Mouse (Mus musculus) embryonic facial prominence, embryonic 10.5 days (tissue): ENCODE results near the gene Dync1li1. TPM values are rescaled to one million over a fixed set of nuclear protein-coding genes. Genes with fewer than 3 reads are reported as not detected.
A peak's percentile ranks its signal among the peaks of the same experiment; 100 is the strongest.
"Not testable (repeated sequence)": the region's sequence is repeated elsewhere in the genome, so short reads cannot be mapped to it uniquely, and the experiment has no call there.

ENCODE experiments used
- DNase-seq: peaks from one replicate; pipeline ENCODE4 v3.0.0-alpha.2; 2017; ENCODE audit warnings: low spot score
- H3K27ac ChIP-seq: fragments of 300-500 bp; sonication (generic); replicated peaks from 2 replicates; pipeline ENCODE4 v1.5.1; 2016; ENCODE audit warnings: mild to moderate bottlenecking
- H3K27me3 ChIP-seq: fragments of 300-500 bp; sonication (generic); replicated peaks from 2 replicates; pipeline ENCODE4 v1.6.1; 2016; ENCODE audit warnings: low read depth, mild to moderate bottlenecking; ENCODE audit not compliant: poor library complexity, severe bottlenecking
- H3K36me3 ChIP-seq: fragments of 300-500 bp; sonication (generic); replicated peaks from 2 replicates; pipeline ENCODE4 v1.6.1; 2016; ENCODE audit warnings: mild to moderate bottlenecking, moderate library complexity
- H3K4me1 ChIP-seq: fragments of 300-500 bp; sonication (generic); 2 replicates; pipeline ENCODE4 v1.6.1; 2016
- H3K4me3 ChIP-seq: fragments of 300-500 bp; sonication (generic); 2 replicates; pipeline ENCODE4 v1.5.1; 2016; ENCODE audit warnings: mild to moderate bottlenecking, moderate library complexity
- H3K9me3 ChIP-seq: fragments of 300-500 bp; sonication (generic); 2 replicates; pipeline ENCODE4 v1.6.1; 2016; ENCODE audit warnings: mild to moderate bottlenecking
- WGBS: fragments of 180-500 bp; shearing (Covaris S2); methylation state at CpG from one replicate; pipeline ENCODE4 v1.1.7; 2016; 5-methylcytosine and 5-hydroxymethylcytosine counted together
- polyA plus RNA-seq: library from polyadenylated mRNA; unstranded; fragments of >200 nt; fragmentation: Nextera tagmentation; extraction: Ambion mirVana; gene quantifications from 2 replicates; pipeline ENCODE4 v1.2.1, GENCODE M21; 2016

The Dync1li1 gene
- 84.4 and 89.6 TPM in 2 replicates for polyA plus RNA-seq

GRCm38 (mm10) chr9:114688252-114688952 lies at the start of gene Dync1li1:
Dync1li1 (plus strand) TSS chr9:114688790.
- WGBS: under 1% methylated on average over 57 of the region's 57 CpGs
- H3K9me3 ChIP-seq: no peaks in the 10 kb centered on the region
- H3K4me1 ChIP-seq: peaks cover 34% of the 10 kb centered on the region
- peaks cover 24% of the 10 kb centered on the region for H3K36me3 ChIP-seq
- H3K27ac ChIP-seq: peak within 1 kb of the TSS; percentile 95
- no peaks in the 10 kb centered on the region for H3K27me3 ChIP-seq
- peak within 1 kb of the TSS; percentile 97 for H3K4me3 ChIP-seq
- DNase-seq: peak; percentile 98

- 14% methylated on average over 18 of the region's 18 CpGs for WGBS
- Histone ChIP-seq H3K4me3 (peak overlapping the region; percentile 95), H3K4me1 (peaks cover 18% of the 10 kb centered on the region), H3K27ac (peak overlapping the region; percentile 90), H3K9me3 (no peaks in the 10 kb centered on the region), H3K36me3 (peaks cover 28% of the 10 kb centered on the region), H3K27me3 (peaks cover 13% of the 10 kb centered on the region)
- no peak for DNase-seq
Observed at GRCm38 (mm10) chr9:114639186-114639748, 49.3 kb upstream of the Dync1li1 start.

- WGBS: 3% methylated on average over 51 of the region's 51 CpGs
- DNase-seq: peak; percentile 99
- peak within 1 kb of the TSS; percentile 95 for H3K4me3 ChIP-seq
- H3K4me1 ChIP-seq: peaks cover 18% of the 10 kb centered on the region
- H3K36me3 ChIP-seq: peaks cover 28% of the 10 kb centered on the region
- H3K9me3 ChIP-seq: no peaks in the 10 kb centered on the region
- peaks cover 16% of the 10 kb centered on the region for H3K27me3 ChIP-seq
- peak within 1 kb of the TSS; percentile 90 for H3K27ac ChIP-seq
Observed at GRCm38 (mm10) chr9:114639839-114640646, 48.5 kb upstream of the Dync1li1 start, which contains the start of gene Cnot10. Cnot10 (minus strand) TSS chr9:114640184.

GRCm38 (mm10) chr9:114646556-114647505 lies 41.8 kb upstream of the Dync1li1 start:
- 90% methylated on average over 12 of the region's 12 CpGs for WGBS
- no peak overlapping the region for H3K27ac ChIP-seq
- H3K9me3 ChIP-seq: no peaks in the 10 kb centered on the region
- no peaks in the 10 kb centered on the region for H3K36me3 ChIP-seq
- no peak for DNase-seq
- H3K27me3 ChIP-seq: peaks cover 16% of the 10 kb centered on the region
- H3K4me1 ChIP-seq: no peaks in the 10 kb centered on the region
- no peak overlapping the region for H3K4me3 ChIP-seq

- no peak for DNase-seq
- H3K27ac ChIP-seq: no peak overlapping the region
- H3K4me3 ChIP-seq: no peak overlapping the region
- H3K9me3 ChIP-seq: no peaks in the 10 kb centered on the region
- H3K27me3 ChIP-seq: peaks cover 14% of the 10 kb centered on the region
- no peaks in the 10 kb centered on the region for H3K4me1 ChIP-seq
- H3K36me3 ChIP-seq: no peaks in the 10 kb centered on the region
- WGBS: 81% methylated on average over 28 of the region's 28 CpGs
Observed at GRCm38 (mm10) chr9:114647506-114648432, 40.8 kb upstream of the Dync1li1 start.

- not testable (repeated sequence) for H3K27me3 ChIP-seq, H3K36me3 ChIP-seq, H3K4me3 ChIP-seq, H3K9me3 ChIP-seq, DNase-seq, H3K4me1 ChIP-seq, H3K27ac ChIP-seq
- WGBS: 53% methylated on average over 9 of the region's 9 CpGs
Observed at GRCm38 (mm10) chr9:114648472-114648871, 40.1 kb upstream of the Dync1li1 start.

GRCm38 (mm10) chr9:114649371-114649770 lies 39.2 kb upstream of the Dync1li1 start:
- H3K27ac ChIP-seq: no peak overlapping the region
- H3K27me3 ChIP-seq: peaks cover 2% of the 10 kb centered on the region; the same call in 1 of the 2 replicates
- no peak for DNase-seq
- WGBS: 84% methylated on average over 5 of the region's 5 CpGs
- no peaks in the 10 kb centered on the region for H3K9me3 ChIP-seq
- no peaks in the 10 kb centered on the region for H3K36me3 ChIP-seq
- no peak overlapping the region for H3K4me3 ChIP-seq
- no peaks in the 10 kb centered on the region for H3K4me1 ChIP-seq

GRCm38 (mm10) chr9:114650938-114651634 lies 37.5 kb upstream of the Dync1li1 start:
- H3K4me1 ChIP-seq: no peaks in the 10 kb centered on the region
- H3K27me3 ChIP-seq: no peaks in the 10 kb centered on the region
- DNase-seq: no peak
- no peak overlapping the region for H3K4me3 ChIP-seq
- 62% methylated on average over 21 of the region's 21 CpGs for WGBS
- H3K27ac ChIP-seq: no peak overlapping the region
- no peaks in the 10 kb centered on the region for H3K36me3 ChIP-seq
- H3K9me3 ChIP-seq: no peaks in the 10 kb centered on the region

GRCm38 (mm10) chr9:114655356-114655755 lies 33.2 kb upstream of the Dync1li1 start:
- 85% methylated on average over 4 of the region's 4 CpGs for WGBS
- Histone ChIP-seq H3K36me3 (no peaks in the 10 kb centered on the region), H3K27ac (no peak overlapping the region), H3K4me1 (no peaks in the 10 kb centered on the region), H3K9me3 (no peaks in the 10 kb centered on the region), H3K27me3 (no peaks in the 10 kb centered on the region), H3K4me3 (no peak overlapping the region)
- no peak for DNase-seq

- Histone ChIP-seq H3K9me3 (no peaks in the 10 kb centered on the region), H3K27me3 (no peaks in the 10 kb centered on the region), H3K4me1 (no peaks in the 10 kb centered on the region), H3K4me3 (no peak overlapping the region), H3K27ac (no peak overlapping the region), H3K36me3 (no peaks in the 10 kb centered on the region)
- WGBS: 80% methylated on average over 3 of the region's 3 CpGs
- DNase-seq: no peak
Observed at GRCm38 (mm10) chr9:114656701-114657100, 31.9 kb upstream of the Dync1li1 start.

- Histone ChIP-seq H3K4me3 (no peak overlapping the region), H3K27me3 (no peaks in the 10 kb centered on the region), H3K4me1 (no peaks in the 10 kb centered on the region), H3K36me3 (no peaks in the 10 kb centered on the region), H3K27ac (no peak overlapping the region), H3K9me3 (no peaks in the 10 kb centered on the region)
- DNase-seq: no peak
- 87% methylated on average over 6 of the region's 6 CpGs for WGBS
Observed at GRCm38 (mm10) chr9:114660506-114660905, 28.1 kb upstream of the Dync1li1 start.
